Mouse (Mus musculus): Measurements from ENCODE around the gene Kmt2d. TPM values are rescaled to one million over a fixed set of nuclear protein-coding genes. Genes with fewer than 3 reads are reported as not detected.

The Kmt2d gene
- 5.1 and 6.8 TPM in 2 replicates for polyA plus RNA-seq (2015; fragmentation: Nextera tagmentation; extraction: Ambion mirVana)

DNA sequence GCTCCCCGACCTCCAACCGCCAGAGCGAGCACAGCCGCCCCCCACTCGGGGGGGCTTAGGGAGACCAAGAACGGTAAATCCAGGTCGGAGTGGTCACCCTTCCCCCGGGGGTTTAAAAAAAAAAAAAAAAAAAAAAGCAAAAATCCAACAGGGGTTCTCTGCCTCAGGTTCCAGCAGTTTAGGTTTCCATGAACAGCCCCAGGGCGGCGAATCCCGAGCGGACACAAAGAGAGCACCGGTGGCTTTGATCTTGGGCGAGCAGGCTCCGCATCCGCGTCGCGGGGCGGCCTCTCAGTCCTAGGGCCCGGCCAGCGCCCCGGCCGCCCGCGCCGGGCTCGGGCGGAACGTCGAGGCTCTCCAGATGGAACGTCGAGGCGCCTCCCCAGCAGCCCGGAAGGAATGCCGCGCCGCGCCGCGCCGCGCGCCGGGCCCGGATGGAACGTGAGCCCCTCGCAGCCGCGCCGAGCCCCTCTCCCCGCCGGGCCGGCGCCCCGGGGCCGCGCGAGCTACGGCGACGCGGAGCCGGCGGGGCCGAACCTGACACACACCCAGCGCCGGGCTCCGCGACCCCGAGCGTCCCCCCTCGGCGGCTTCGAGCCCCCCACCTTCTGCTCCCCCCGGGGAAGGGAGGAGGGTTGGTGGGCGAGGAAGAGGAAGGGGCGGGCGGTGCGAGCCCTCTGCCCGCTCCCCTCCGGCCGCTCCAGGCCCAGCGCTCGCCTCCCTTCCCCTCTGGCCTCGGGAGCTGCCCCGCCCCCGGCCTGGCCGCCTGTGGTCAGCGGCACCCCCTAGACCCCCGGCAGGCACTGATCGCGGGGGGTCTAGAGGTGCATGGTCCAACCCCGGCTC, at the start of gene Kmt2d:
Gene Kmt2d (minus strand): TSS at position 135 of the 846 bp plus-strand sequence.

DNA sequence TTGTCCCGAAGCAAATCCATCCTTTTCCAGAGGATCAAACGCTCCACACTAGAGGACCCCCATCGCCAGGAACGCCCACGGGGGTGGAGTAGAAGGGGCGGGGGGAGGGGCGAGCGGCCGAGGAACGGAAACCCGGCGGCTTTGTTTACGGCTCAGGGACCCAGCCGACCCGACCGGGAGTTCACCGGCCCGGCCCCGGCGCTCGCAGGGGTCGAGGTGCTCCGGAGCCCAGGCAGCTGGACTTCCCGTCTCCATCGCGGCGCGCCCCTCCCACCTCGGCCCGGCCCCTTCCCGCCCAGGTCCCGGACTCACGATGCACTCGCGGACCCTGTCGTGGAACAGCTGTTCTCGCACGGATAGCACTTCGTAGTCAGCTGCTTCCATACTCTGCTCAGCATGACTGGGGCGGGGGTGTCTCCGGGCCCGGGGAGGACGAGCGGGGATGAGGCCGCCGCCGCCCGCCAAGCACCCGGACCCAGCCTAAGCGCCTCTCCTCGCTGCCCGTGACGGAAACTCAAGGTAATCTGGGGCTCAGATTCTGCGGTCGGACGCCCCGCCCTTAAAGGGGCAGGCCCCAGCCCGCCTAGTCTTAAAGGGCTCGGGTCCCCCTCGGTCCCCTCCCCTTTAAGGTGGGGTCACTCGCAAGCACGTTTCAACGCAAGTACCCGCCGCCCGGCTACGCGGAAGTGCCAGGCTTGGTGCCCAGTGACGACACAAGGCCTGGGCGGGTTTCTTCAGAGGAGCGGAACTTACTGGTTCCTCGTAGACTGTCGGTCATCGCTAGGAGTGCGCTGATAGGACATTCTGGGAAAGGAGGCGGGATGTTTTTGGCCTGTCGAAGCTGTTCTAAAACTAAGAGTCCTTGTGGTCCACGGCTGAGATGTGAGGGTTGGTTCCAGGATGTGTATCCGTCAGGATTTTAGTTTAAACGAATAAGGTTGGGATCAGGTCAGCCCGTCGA, 46.8 kb upstream of the Kmt2d start, which contains the start of gene Lmbr1l:
Gene Lmbr1l (minus strand): TSS at position 694 of the 961 bp plus-strand sequence.

DNA sequence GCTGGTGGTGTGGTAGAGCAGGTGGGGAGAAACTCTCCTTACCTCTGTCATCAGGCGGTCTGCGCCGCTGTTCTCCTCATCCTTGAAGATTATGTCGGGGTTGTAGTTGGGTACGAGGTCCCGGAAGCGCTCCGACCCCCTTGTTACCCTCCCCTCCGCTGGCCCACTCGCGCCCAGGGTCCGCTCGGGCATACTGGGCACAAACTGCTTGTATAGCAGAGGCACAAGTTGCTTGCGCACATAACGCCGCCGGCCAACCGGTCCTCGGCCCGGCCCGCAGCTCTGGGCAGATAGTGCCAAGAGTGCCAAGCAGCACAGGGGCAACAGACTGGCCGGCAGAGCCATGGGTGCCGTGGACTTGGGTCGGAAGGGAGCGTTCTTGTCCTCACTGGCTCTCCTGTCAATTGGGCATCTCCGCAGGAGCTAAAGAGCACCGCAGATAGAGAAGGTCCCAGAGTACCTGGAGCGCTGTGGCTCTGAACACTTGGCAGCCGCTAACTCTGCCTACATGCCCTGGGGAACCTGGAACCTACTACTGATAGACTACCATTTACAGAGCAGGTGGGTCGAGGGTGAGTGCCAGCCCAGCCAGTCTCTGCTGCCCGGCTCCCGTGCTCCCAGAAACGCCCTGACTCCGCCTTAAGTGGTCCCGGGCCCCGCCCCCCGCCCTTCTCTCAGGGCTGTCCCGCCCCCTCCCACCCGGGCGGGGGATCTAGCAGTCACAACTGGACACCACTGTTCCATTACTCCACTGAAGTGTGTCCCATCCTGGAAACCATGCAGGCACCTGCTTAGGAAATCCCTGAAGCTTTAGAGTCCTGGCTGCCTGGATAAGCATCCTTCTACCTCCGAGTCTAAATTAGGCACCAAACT, 27.2 kb upstream of the Kmt2d start, which contains the start of gene Dhh:
Gene Dhh (minus strand): TSS at position 613 of the 873 bp plus-strand sequence.

DNA sequence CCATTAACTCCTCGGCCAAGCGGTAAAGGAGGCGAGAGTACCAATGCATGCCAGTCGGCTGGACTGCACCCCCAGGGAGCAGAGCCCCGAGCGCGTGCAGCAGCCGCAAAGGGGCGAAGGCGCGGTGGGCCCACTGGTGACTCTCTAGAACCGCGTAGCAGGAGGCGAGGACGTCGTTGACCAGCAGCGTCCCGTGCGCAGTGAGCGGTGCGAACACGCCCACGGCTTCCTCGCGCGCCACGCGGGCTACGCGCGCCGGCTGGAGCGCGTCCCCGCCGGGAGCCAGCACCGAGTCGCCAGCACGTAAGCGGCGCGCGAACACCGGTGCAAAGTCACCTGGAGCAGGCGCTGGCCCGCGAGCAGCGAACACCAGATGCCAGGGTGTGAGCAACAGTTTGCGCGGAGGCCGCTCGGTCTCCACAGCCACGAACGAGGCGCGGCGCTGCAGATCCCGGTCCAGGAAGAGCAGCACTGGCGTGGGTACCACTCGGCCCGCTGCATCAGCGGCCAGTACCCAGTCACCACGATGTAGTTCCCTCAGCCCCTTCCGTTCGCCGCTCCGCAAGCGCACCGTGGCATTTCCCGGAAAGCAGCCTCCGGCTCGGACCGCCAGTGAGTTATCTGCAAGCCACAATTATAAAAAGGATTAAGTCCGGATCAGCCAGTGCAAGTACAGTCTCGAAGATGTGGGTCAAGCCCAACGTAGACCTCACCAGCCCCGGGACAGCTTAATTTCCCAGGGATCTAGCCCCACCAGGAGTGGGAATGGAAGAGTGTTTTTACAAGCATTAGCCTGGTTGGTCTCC, 23.1 kb upstream of the Kmt2d start, which contains the start of gene Rhebl1:
Gene Rhebl1 (minus strand): TSS at position 601 of the 806 bp plus-strand sequence.

DNA sequence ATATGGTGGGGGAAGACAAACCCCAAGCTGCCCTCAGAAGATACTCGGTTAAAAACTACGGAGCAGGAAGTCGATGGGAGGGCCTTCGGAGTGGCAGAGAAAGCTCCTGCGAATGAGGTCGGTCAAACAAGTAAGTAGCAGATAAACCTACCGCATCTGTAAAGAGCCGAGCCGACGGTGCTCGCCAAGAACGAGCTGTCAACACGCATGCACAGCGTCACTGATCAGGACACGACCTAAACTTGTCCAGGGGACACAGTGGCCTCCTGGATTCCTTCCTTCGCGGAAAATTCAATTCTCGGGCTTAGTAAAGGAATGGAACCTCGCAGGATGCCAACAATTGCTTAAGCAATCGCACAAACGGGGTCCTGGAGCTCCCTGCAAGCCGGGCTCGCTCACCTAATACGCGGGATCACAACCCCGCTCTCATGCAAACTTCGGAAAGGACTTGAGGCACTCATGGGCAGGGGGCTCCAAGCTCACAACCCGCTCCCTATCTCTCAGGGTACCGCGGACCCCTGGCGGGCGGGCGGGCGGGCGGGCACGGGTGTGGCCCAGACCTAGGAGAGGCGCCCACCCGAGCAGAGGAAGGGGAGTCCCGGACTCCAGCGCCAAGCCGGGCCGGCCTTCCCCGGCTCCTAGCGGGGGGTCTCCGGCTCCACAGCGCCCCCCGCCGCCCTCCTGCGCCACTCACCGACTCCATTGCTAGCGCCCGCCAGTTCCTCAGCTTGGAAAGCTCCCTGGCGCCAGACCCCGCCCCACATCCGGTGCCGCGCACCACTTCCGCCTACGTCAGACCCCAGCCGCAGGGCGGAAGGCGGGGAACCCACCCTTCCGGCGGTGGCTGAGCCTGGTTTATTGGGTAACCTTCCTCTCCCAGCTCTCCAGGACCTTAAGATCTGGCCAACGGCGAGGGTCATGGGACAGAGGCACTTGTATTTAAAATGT, 40.0 kb downstream of the Kmt2d start, which contains the start of gene Prkag1:
Gene Prkag1 (minus strand): TSS at position 786 of the 948 bp plus-strand sequence.

DNA sequence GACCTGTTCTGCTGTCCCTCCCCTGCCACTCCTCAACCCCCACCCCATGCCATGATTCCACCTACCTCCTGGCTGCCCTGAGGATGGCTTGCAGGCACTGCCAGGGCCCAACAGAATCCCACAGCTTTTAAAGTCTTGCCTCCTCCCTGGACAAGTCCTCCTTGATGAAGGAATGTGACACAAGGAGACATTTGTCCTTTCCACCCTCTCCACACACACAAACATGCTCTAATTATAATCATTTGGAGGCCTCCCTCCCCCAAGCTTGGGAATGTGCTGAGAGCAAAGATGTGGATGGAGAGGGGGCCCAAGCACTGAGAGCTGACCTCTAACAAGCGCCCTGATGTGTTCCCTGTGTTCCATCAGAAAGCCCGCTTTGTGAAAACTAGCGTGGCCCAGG, 61.6 kb downstream of the Kmt2d start, which contains the start of gene Ddn:
Gene Ddn (minus strand): TSS at position 101 of the 400 bp plus-strand sequence.

DNA sequence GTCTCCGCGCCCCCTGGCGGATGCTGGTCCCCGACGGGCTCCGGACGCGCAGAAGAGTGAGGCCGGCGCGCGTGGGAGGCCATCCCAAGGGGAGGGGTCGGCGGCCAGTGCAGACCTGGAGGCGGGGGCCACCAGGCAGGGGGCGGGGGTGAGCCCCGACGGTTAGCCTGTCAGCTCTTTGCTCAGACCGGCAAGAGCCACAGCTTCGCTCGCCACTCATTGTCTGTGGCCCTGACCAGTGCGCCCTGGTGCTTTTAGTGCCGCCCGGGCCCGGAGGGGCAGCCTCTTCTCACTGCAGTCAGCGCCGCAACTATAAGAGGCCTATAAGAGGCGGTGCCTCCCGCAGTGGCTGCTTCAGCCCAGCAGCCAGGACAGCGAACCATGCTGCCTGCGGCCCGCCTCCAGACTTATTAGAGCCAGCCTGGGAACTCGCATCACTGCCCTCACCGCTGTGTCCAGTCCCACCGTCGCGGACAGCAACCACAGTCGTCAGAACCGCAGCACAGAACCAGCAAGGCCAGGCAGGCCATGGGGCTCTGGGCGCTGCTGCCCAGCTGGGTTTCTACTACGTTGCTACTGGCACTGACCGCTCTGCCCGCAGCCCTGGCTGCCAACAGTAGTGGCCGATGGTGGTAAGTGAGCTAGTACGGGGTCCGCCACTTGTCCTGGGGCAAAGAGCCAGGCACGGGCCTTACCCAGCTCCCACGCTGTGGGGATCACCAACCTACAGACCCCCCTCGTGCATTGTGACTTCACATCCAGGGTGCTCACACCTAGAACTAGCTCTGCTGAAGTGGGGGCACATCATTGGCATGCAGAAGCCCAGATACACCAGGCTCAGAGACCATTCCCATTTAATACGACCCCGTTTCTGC, 81.1 kb downstream of the Kmt2d start, which contains the start of gene Wnt1:
Gene Wnt1 (plus strand): TSS at position 197 of the 875 bp plus-strand sequence.

Other genes with a start within 250 kb of the Kmt2d start
- 21.8 and 40.6 TPM in 2 replicates for gene Cacnb3, start 240.4 kb downstream of the Kmt2d start, polyA plus RNA-seq (2015; fragmentation: Nextera tagmentation; extraction: Ambion mirVana)
- gene Ddx23, start 208.3 kb downstream of the Kmt2d start, polyA plus RNA-seq (2015; fragmentation: Nextera tagmentation; extraction: Ambion mirVana) = 6.7 and 14.4 TPM in 2 replicates
- 1.5 and 1.9 TPM in 2 replicates for gene Rnd1, start 193.7 kb downstream of the Kmt2d start, polyA plus RNA-seq (2015; fragmentation: Nextera tagmentation; extraction: Ambion mirVana)
- 0.60 and 1.0 TPM in 2 replicates for gene Ccdc65, start 163.0 kb downstream of the Kmt2d start, polyA plus RNA-seq (2015; fragmentation: Nextera tagmentation; extraction: Ambion mirVana)
- gene Fkbp11, start 143.0 kb downstream of the Kmt2d start, polyA plus RNA-seq (2015; fragmentation: Nextera tagmentation; extraction: Ambion mirVana) = 29.2 and 29.9 TPM in 2 replicates
- gene Arf3, start 108.0 kb downstream of the Kmt2d start, polyA plus RNA-seq (2015; fragmentation: Nextera tagmentation; extraction: Ambion mirVana) = 34.5 and 51.3 TPM in 2 replicates
- gene Wnt10b, start 93.1 kb downstream of the Kmt2d start, polyA plus RNA-seq (2015; fragmentation: Nextera tagmentation; extraction: Ambion mirVana) = 0.37 and 0.43 TPM in 2 replicates
- not detected in 2 replicates for gene Wnt1, start 81.3 kb downstream of the Kmt2d start, polyA plus RNA-seq (2015; fragmentation: Nextera tagmentation; extraction: Ambion mirVana)
- 0.03 TPM in 1 of 2 replicates, not detected in the other for gene Ddn, start 61.7 kb downstream of the Kmt2d start, polyA plus RNA-seq (2015; fragmentation: Nextera tagmentation; extraction: Ambion mirVana)
- 57.7 and 81.2 TPM in 2 replicates for gene Prkag1, start 39.7 kb downstream of the Kmt2d start, polyA plus RNA-seq (2015; fragmentation: Nextera tagmentation; extraction: Ambion mirVana)
- gene Rhebl1, start 23.3 kb upstream of the Kmt2d start, polyA plus RNA-seq (2015; fragmentation: Nextera tagmentation; extraction: Ambion mirVana) = 9.2 and 11.9 TPM in 2 replicates
- gene Dhh, start 27.3 kb upstream of the Kmt2d start, polyA plus RNA-seq (2015; fragmentation: Nextera tagmentation; extraction: Ambion mirVana) = 2.4 and 3.1 TPM in 2 replicates
- 10.6 and 11.6 TPM in 2 replicates for gene Lmbr1l, start 47.0 kb upstream of the Kmt2d start, polyA plus RNA-seq (2015; fragmentation: Nextera tagmentation; extraction: Ambion mirVana)
- gene Tuba1b, start 63.4 kb upstream of the Kmt2d start, polyA plus RNA-seq (2015; fragmentation: Nextera tagmentation; extraction: Ambion mirVana) = 644 and 731 TPM in 2 replicates
- not detected in 2 replicates for gene Gm49450, start 82.3 kb upstream of the Kmt2d start, polyA plus RNA-seq (2015; fragmentation: Nextera tagmentation; extraction: Ambion mirVana)
- 949 and 2,608 TPM in 2 replicates for gene Tuba1a, start 82.5 kb upstream of the Kmt2d start, polyA plus RNA-seq (2015; fragmentation: Nextera tagmentation; extraction: Ambion mirVana)
- gene Tuba1c, start 158.7 kb upstream of the Kmt2d start, polyA plus RNA-seq (2015; fragmentation: Nextera tagmentation; extraction: Ambion mirVana) = 86.3 and 141 TPM in 2 replicates
- 69.2 and 285 TPM in 2 replicates for gene Prph, start 184.0 kb upstream of the Kmt2d start, polyA plus RNA-seq (2015; fragmentation: Nextera tagmentation; extraction: Ambion mirVana)
- gene Troap, start 203.4 kb upstream of the Kmt2d start, polyA plus RNA-seq (2015; fragmentation: Nextera tagmentation; extraction: Ambion mirVana) = 5.4 and 6.5 TPM in 2 replicates
- 0.19 and 0.26 TPM in 2 replicates for gene C1ql4, start 216.6 kb upstream of the Kmt2d start, polyA plus RNA-seq (2015; fragmentation: Nextera tagmentation; extraction: Ambion mirVana)
- 1.2 and 2.4 TPM in 2 replicates for gene Dnajc22, start 222.0 kb upstream of the Kmt2d start, polyA plus RNA-seq (2015; fragmentation: Nextera tagmentation; extraction: Ambion mirVana)